Mouse (Mus musculus): ENCODE measurements at regions not wholly inside any gene's neighbourhood (a gene's known extent, or its start where the extent isn't known, plus 50 kb on each side); places are given as distances from the start of the nearest gene placed in this dataset.

DNA sequence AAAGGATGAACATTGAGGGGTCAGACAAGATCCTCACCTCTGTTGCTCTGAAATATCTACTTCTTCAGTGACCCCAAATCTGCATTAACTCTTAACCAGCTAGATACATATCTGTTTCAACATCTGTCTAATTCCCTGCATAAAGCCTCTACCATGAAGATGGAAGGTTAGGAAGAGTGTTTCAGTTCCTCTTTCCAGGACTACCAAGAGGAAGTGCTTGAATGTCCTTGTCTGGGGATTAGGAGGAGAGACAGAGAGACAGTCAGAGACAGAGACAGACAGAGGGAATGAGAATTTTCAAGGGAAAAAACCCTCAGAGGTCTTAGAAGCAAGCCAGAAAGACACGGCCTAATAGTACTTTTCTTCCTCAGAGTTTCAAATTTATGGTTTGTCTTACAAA lies 70.8 kb upstream of the Maf start:
- H3K4me2 ChIP-seq, result no peak overlapping the region
- 70% methylated on average over 1 of the region's 1 CpGs for WGBS
- no peak overlapping the region for H3K27ac ChIP-seq

GRCm38 (mm10) chr8:115771060-115771459 lies 63.5 kb upstream of the Maf start:
- Histone ChIP-seq H3K4me3 (no peak overlapping the region), H3K27me3 (no peaks in the 10 kb centered on the region), H3K4me2 (no peak overlapping the region), H3K4me1 (peaks cover 7% of the 10 kb centered on the region), H3K9ac (no peak overlapping the region), H3K9me3 (no peaks in the 10 kb centered on the region), H3K36me3 (no peaks in the 10 kb centered on the region), H3K27ac (no peak overlapping the region)
- 69% methylated on average over 7 of the region's 7 CpGs for WGBS
- ATAC-seq (ENCODE audit: insufficient number of reproducible peaks, low FRiP score, low TSS enrichment, low read depth), result no peak

More for the DNA sequence above, 70.8 kb upstream of the Maf start:
- no peaks in the 10 kb centered on the region for H3K4me1 ChIP-seq
- H3K9ac ChIP-seq, result no peak overlapping the region
- no peaks in the 10 kb centered on the region for H3K27me3 ChIP-seq
- ATAC-seq (ENCODE audit: insufficient number of reproducible peaks, low FRiP score, low TSS enrichment, low read depth), result no peak
- no peaks in the 10 kb centered on the region for H3K36me3 ChIP-seq
- H3K9me3 ChIP-seq, result no peaks in the 10 kb centered on the region
- no peak overlapping the region for H3K4me3 ChIP-seq

GRCm38 (mm10) chr8:115768631-115769030 lies 61.0 kb upstream of the Maf start:
- Histone ChIP-seq H3K27me3 (no peaks in the 10 kb centered on the region), H3K36me3 (no peaks in the 10 kb centered on the region), H3K4me2 (no peak overlapping the region), H3K9ac (no peak overlapping the region), H3K27ac (no peak overlapping the region), H3K4me1 (peaks cover 9% of the 10 kb centered on the region), H3K9me3 (no peaks in the 10 kb centered on the region), H3K4me3 (no peak overlapping the region)
- no peak for ATAC-seq (ENCODE audit: insufficient number of reproducible peaks, low FRiP score, low TSS enrichment, low read depth)
- WGBS, result 84% methylated on average over 4 of the region's 4 CpGs

DNA sequence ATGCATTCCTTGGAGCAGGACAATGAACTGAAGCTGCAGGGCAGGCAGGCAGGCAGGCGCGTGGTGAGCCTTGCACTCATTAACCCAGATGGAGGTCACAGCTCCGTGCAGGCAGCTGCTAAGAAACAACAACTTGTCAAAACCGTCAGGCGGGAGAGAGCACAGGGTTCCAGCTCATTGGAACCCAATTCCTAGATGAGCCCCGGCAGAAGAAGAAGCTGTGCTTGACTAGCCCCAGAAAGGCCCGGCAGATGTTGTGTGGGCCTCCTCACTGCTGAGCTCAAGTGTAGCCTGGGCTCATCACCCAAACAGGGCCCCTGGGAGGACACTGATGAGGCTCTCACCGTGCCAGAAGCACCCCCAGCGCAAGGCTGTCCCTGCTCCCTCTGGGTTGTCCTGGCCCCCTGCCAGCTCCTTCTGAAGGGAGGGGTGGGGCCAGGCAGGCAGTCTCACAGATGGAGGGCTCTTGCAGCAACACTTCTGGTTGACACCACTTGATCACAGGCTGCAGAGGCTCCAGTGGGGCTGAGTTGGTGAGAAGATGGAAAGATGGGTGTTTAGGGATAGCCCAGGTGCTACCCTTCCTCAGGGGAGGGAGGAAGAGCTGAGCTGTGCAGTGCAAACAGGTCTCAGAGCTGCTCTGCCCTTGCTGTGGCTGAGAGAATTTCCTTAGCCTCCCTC lies 58.8 kb upstream of the Maf start:
- H3K27me3 ChIP-seq, result no peaks in the 10 kb centered on the region
- no peak overlapping the region for H3K4me3 ChIP-seq
- H3K36me3 ChIP-seq, result no peaks in the 10 kb centered on the region
- no peak overlapping the region for H3K9ac ChIP-seq
- H3K27ac ChIP-seq, result peak overlapping the region; percentile 43; the same call in 1 of the 2 replicates
- WGBS, result 16% methylated on average over 9 of the region's 9 CpGs
- ATAC-seq (ENCODE audit: insufficient number of reproducible peaks, low FRiP score, low TSS enrichment, low read depth), result peak; percentile 52; the same call in 1 of the 2 replicates
- H3K4me2 ChIP-seq, result no peak overlapping the region
- H3K4me1 ChIP-seq, result peaks cover 9% of the 10 kb centered on the region
- H3K9me3 ChIP-seq, result no peaks in the 10 kb centered on the region

- Histone ChIP-seq H3K4me2 (no peak overlapping the region), H3K4me1 (peaks cover 9% of the 10 kb centered on the region), H3K9me3 (no peaks in the 10 kb centered on the region), H3K4me3 (no peak overlapping the region), H3K9ac (no peak overlapping the region), H3K36me3 (no peaks in the 10 kb centered on the region), H3K27me3 (no peaks in the 10 kb centered on the region), H3K27ac (no peak overlapping the region)
- WGBS, result 85% methylated on average over 4 of the region's 4 CpGs
- ATAC-seq (ENCODE audit: insufficient number of reproducible peaks, low FRiP score, low TSS enrichment, low read depth), result no peak
Measured at GRCm38 (mm10) chr8:115764551-115764950, 57.0 kb upstream of the Maf start.

GRCm38 (mm10) chr8:115758011-115758410 lies 50.4 kb upstream of the Maf start:
- Histone ChIP-seq H3K9me3 (no peaks in the 10 kb centered on the region), H3K36me3 (no peaks in the 10 kb centered on the region), H3K27me3 (no peaks in the 10 kb centered on the region), H3K4me1 (peaks cover 5% of the 10 kb centered on the region; the same call in 1 of the 2 replicates), H3K27ac (no peak overlapping the region), H3K4me3 (no peak overlapping the region), H3K9ac (no peak overlapping the region), H3K4me2 (no peak overlapping the region)
- no peak for ATAC-seq (ENCODE audit: insufficient number of reproducible peaks, low FRiP score, low TSS enrichment, low read depth)
- WGBS, result 80% methylated on average over 1 of the region's 1 CpGs

Measured in limb, embryonic 15.5 days (tissue).